Mouse (Mus musculus): Measurements from ENCODE around the gene Ablim1.

GRCm38 (mm10) chr19:57078867-57079605, 235.7 kb downstream of the Ablim1 start:
- TF ChIP-seq POLR2A (IDR thresholded peaks at IDR 0.05; ENCODE audit: insufficient read depth, low read length), result no peak
- TF ChIP-seq CTCF (IDR thresholded peaks at IDR 0.05; ENCODE audit: low read depth, low read length), result no peak
